Mouse (Mus musculus): ENCODE measurements at regions not wholly inside any gene's neighbourhood (a gene's known extent, or its start where the extent isn't known, plus 50 kb on each side); places are given as distances from the start of the nearest gene placed in this dataset.
"Not testable (repeated sequence)": the region's sequence is repeated elsewhere in the genome, so short reads cannot be mapped to it uniquely, and the experiment has no call there.

DNA sequence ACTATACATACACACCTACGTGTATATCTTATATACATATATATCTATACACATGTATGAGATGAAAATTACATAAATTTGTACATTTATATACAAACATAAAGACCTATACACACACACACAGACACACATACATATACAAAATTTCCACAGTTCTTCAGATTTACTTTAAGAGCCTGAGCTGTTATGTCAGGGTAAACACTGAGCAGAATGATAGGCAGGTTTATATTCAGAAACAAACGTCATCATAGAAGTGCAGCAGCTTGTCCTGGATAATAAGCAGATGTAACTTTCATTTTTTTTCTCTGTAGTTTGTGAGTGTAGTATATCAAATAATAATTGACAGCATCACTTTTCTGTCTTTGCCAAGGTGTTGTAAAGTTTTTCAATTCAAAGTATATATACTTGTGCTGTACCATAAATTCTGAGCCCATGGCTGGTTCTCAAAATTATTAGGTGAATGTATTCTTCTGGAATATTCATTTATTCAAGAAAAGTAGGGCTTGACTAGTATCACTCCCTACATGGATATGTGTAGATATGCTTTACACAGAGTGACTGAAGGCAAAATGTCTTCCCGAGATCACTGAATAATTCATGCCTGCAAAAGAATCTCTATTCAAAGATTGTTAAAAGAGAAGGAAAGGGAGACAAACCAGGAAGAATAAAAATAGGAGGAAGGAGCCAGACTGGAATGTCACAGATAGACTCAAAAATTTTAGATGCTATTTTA, 583.8 kb upstream of the Brinp3 start:
- DNase-seq: no peak

DNA sequence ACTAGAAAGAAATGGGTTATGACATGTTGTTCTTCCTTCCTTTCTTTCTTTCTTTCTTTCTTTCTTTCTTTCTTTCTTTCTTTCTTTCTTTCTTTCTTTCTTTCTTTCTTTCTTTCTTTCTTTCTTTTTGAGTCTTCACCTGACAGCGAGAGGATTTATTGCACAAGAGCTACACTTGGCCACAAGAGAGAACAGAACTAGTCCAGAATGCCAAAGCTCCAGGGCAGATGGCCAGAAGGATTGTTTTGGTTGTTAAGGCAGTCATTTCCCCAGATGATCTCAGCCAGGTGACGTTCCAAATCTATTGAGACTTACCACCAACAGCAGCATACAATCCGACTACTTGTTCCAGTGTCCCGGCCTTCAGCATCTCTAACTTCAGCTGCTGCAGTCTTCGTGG, 558.8 kb upstream of the Brinp3 start:
- DNase-seq: no peak

GRCm38 (mm10) chr1:145957762-145958161, 536.8 kb upstream of the Brinp3 start:
- not testable (repeated sequence) for DNase-seq

- no peak for DNase-seq
These were observed 532.3 kb upstream of the Brinp3 start for GRCm38 (mm10) chr1:145962303-145962702.

DNA sequence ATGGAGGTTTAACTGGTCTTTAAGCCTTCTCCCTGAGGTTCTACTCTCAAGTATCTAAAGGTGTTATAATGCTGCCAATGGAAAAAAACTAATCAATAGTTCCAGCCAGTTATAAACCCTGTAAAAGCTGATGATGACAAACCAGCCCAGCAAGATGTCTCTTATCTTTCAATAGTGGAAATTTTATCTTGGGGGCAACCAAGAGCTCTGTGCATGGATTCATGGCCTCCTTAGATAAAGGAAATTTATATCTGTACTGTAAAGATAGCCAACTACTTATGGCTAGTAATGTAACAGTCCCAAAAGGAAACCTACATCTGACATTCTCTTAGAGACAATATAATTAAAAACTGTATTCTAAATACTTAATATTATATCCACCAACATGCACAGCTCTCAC, 526.5 kb upstream of the Brinp3 start:
- no peak for DNase-seq

- DNase-seq: peak; percentile 3
These were observed 522.1 kb upstream of the Brinp3 start for GRCm38 (mm10) chr1:145972416-145972815.

- DNase-seq: no peak
These were observed 492.6 kb upstream of the Brinp3 start for GRCm38 (mm10) chr1:146002010-146002409.

GRCm38 (mm10) chr1:146015075-146015474, 479.5 kb upstream of the Brinp3 start:
- no peak for DNase-seq

DNA sequence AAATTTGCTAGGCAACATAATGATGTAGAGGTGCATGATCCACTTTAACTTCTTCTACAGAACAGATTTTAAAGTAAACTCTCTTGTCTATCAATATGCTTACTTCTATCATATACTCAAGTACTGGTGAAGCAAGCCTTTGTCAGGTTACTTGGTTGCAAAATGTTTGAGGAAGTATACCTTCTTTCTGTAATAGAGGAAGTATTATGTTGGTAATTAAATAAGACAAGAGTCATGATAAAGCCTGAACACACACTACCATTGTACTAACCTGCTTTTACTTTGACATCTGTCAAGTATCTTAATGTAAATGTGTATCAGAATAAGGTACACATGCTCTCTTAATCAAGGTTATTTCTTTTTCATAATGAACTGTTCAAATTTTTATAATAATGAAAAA, 467.9 kb upstream of the Brinp3 start:
- DNase-seq: no peak

GRCm38 (mm10) chr1:146027650-146028049, 466.9 kb upstream of the Brinp3 start:
- DNase-seq: no peak

GRCm38 (mm10) chr1:146032396-146032795, 462.2 kb upstream of the Brinp3 start:
- DNase-seq: not testable (repeated sequence)

DNA sequence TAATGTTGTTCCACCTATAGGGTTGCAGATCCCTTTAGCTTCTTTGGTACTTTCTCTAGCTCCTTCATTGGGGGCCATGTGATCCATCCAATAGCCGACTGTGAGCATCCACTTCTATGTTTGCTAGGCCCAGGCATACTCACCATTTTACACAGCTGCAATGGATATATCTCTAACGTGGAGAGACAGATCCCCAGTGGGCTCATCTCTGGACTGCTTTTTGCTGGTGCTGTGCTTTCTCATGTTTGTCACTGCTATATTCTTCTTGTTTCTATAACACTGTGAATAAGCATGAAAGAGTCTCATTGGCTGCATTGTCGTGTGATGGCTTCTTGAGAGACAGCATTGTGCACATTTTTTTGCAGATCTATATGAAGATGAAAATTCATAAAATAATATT, 461.6 kb upstream of the Brinp3 start:
- DNase-seq: not testable (repeated sequence)

DNA sequence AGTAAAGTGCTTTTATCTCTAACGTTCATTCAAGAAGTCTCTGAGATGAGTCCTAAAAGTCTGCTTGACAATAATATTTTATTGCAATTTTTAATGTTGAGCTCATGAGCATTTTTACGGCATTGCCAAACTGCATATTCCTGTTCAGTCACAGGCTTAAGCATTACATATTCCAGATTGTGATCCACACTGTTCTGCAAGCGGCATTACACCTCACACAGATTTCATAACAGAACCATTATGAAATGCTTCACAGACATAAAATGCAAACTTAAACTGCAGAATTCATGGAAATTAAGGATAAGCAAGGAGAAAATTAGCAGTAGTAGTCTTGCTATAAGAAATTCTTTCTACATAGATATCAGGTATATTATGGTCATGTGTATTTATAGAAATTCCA, 442.1 kb upstream of the Brinp3 start:
- no peak for DNase-seq
